Mouse (Mus musculus) megakaryocyte, embryonic 14.5 days (primary cell): ENCODE measurements around the gene Pou6f1.

ENCODE experiments used
- FLI1 ChIP-seq: IDR thresholded peaks from 2 replicates; pipeline ENCODE4 v1.6.1; 2012; ENCODE audit warnings: low read length, inconsistent platforms, mixed read lengths
- GATA1 ChIP-seq: IDR thresholded peaks from 3 replicates; pipeline ENCODE4 v1.6.1; 2012; ENCODE audit warnings: mixed read lengths, low read length, inconsistent platforms, borderline replicate concordance

- TF ChIP-seq GATA1 = no peak
- TF ChIP-seq FLI1 = no peak
Measured at GRCm38 (mm10) chr15:100580108-100580507, 19.7 kb downstream of the Pou6f1 start.
